Mouse (Mus musculus) lung, embryonic 16.5 days (tissue): ENCODE results near the gene Tfip11. TPM values are rescaled to one million over a fixed set of nuclear protein-coding genes. Genes with fewer than 3 reads are reported as not detected.

Source experiments
- ATAC-seq: fragments of 200-750 bp; cut with Nextera tagmentation; 2 replicates; pipeline ENCODE4 v1.8.0; 2017; ENCODE audit warnings: low read depth, mild to moderate bottlenecking, moderate library complexity
- H3K27ac ChIP-seq: fragments of 300-500 bp; sonication (generic); 2 replicates; pipeline ENCODE4 v1.5.1; 2014; ENCODE audit warnings: mild to moderate bottlenecking, control low read depth, low read length
- H3K27me3 ChIP-seq: fragments of 300-500 bp; sonication (generic); 2 replicates; pipeline ENCODE4 v1.6.1; 2014; ENCODE audit warnings: low read depth, low read length, mixed read lengths; ENCODE audit not compliant: control insufficient read depth, insufficient read depth
- H3K36me3 ChIP-seq: fragments of 300-500 bp; sonication (generic); 2 replicates; pipeline ENCODE4 v1.6.1; 2014; ENCODE audit warnings: low read length; ENCODE audit not compliant: control insufficient read depth, insufficient read depth
- H3K4me1 ChIP-seq: fragments of 300-500 bp; sonication (generic); replicated peaks from 2 replicates; pipeline ENCODE4 v1.6.1; 2014; ENCODE audit warnings: low read length, mixed read lengths; ENCODE audit not compliant: control insufficient read depth, insufficient read depth
- H3K4me2 ChIP-seq: fragments of 300-500 bp; sonication (generic); 2 replicates; pipeline ENCODE4 v1.6.1; 2014; ENCODE audit warnings: low read depth, low read length, control low read depth
- H3K4me3 ChIP-seq: fragments of 300-500 bp; sonication (generic); 2 replicates; pipeline ENCODE4 v1.5.1; 2014; ENCODE audit warnings: mild to moderate bottlenecking, low read length, control low read depth
- H3K9ac ChIP-seq: fragments of 300-500 bp; sonication (generic); 2 replicates; pipeline ENCODE4 v1.6.1; 2014; ENCODE audit warnings: low read length, control low read depth
- H3K9me3 ChIP-seq: fragments of 300-500 bp; sonication (generic); 2 replicates; pipeline ENCODE4 v1.6.1; 2016; ENCODE audit warnings: low read length; ENCODE audit not compliant: control insufficient read depth
- WGBS: fragments of 180-500 bp; shearing (Covaris S2); extraction: QIAGEN DNeasy Blood & Tissue Kit; methylation state at CpG from one replicate; pipeline ENCODE4 v1.1.7; 2014; 5-methylcytosine and 5-hydroxymethylcytosine counted together
- polyA plus RNA-seq: library from polyadenylated mRNA; unstranded; fragments of >200 nt; fragmentation: Nextera tagmentation; extraction: Ambion mirVana; gene quantifications from 2 replicates; pipeline ENCODE4 v1.2.1, GENCODE M21; 2015

Gene Tfip11
- polyA plus RNA-seq, 1 experiment from 2014 or later, result 31.1 TPM

DNA sequence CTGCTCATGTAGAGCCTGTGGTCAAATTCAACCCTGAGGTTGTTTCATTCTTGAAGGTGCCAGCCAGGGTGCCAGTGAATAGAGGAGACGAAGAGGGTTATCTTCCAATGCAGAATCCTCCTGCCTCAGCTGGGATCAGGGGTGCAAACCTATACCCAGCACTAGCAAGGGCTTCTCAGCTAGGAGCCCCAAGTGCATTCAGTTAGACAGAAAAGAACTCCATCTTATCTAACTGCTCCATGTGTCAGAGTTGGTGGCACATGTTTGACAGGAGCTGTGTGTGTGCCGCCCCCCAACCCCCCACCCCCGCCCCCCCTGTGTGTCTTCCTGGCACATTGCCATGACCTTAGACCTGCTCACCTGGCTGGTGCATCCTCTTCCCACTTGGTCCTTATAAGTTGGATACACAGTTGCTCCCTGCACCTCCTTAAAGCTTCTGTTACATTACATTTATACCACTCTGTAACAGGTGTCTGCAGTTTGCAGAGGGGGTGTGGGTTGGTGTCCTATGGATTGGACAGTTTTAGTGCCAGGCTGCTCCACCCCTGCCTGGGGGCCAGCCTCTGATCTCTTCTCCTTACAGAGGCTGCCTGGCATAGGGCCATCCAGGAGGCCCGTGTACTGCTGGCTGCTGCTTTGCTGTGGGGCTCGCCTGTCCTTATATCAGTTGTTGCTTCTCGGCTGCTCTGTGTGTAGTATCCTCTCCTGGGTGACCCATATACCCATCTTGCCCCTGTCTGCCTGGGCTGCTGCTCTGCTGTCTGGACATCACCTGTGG is 29.6 kb upstream of the Tfip11 start:
- Histone ChIP-seq H3K36me3 (no peaks in the 10 kb centered on the region), H3K27ac (peak overlapping the region; percentile 26), H3K9ac (no peak overlapping the region), H3K4me2 (no peak overlapping the region), H3K9me3 (no peaks in the 10 kb centered on the region), H3K27me3 (no peaks in the 10 kb centered on the region), H3K4me1 (peaks cover 21% of the 10 kb centered on the region), H3K4me3 (no peak overlapping the region)
- 47% methylated on average over 6 of the region's 6 CpGs for WGBS
- ATAC-seq, result no peak

DNA sequence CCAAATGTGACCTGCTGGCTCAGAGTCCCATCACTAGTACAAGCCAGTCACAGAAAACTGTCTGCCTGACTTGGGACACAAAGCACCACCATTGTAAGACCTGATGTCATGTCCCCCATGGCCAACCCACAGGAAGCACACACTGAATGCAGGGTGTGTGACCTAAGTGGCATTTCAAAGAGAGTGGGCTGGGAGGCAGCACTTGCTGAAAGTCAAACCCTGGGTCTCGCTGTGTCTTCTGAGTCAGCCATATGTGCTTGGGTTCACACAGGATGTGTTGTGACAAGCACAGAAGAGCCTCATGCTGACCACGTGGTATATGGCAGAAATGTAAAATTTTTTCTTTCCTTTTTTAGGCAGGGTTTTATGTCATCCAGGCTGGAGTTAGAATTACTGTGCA is 28.9 kb upstream of the Tfip11 start:
- WGBS, result 65% methylated on average over 2 of the region's 2 CpGs
- H3K36me3 ChIP-seq, result no peaks in the 10 kb centered on the region
- no peak overlapping the region for H3K4me3 ChIP-seq
- no peak for ATAC-seq
- peak overlapping the region; percentile 26 for H3K27ac ChIP-seq
- H3K9ac ChIP-seq, result no peak overlapping the region
- H3K27me3 ChIP-seq, result no peaks in the 10 kb centered on the region
- no peak overlapping the region for H3K4me2 ChIP-seq
- H3K4me1 ChIP-seq, result peaks cover 21% of the 10 kb centered on the region
- no peaks in the 10 kb centered on the region for H3K9me3 ChIP-seq

- peaks cover 21% of the 10 kb centered on the region for H3K4me1 ChIP-seq
- H3K4me3 ChIP-seq, result no peak overlapping the region
- peak; percentile 82 for ATAC-seq
- no peaks in the 10 kb centered on the region for H3K36me3 ChIP-seq
- H3K9me3 ChIP-seq, result no peaks in the 10 kb centered on the region
- no peak overlapping the region for H3K9ac ChIP-seq
- WGBS, result 72% methylated on average over 12 of the region's 12 CpGs
- no peaks in the 10 kb centered on the region for H3K27me3 ChIP-seq
- 0 out of 2 replicates have a peak overlapping the region, but pooled peaks have one; percentile 6 for H3K4me2 ChIP-seq
- peak overlapping the region; percentile 81 for H3K27ac ChIP-seq
Measured at GRCm38 (mm10) chr5:112298226-112298988, 27.8 kb upstream of the Tfip11 start.

DNA sequence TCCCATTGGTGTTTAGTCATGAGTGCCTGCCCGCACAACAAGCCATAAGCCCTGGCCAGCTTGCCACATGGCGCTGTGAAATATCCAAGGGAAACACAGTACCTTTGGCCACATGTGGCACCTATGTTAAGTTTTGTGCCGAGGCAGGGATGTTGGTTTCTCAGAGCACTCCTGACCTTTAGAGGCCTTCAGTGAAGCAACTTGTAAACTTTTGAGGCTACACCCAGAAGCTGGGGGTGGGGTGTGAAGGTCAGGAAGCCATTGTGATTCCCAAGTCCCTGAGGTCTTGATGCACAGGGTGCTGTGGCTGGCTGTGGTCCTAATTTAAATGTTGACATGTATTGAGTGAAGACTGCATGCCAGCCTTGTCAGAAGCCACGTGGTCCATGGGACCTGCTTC is 26.8 kb upstream of the Tfip11 start:
- Histone ChIP-seq H3K9me3 (no peaks in the 10 kb centered on the region), H3K4me1 (peaks cover 21% of the 10 kb centered on the region), H3K4me2 (no peak overlapping the region), H3K9ac (no peak overlapping the region), H3K36me3 (peaks cover 3% of the 10 kb centered on the region; the same call in 1 of the 2 replicates), H3K27ac (peak overlapping the region; percentile 81), H3K4me3 (no peak overlapping the region), H3K27me3 (no peaks in the 10 kb centered on the region)
- WGBS, result 71% methylated on average over 4 of the region's 4 CpGs
- no peak for ATAC-seq

DNA sequence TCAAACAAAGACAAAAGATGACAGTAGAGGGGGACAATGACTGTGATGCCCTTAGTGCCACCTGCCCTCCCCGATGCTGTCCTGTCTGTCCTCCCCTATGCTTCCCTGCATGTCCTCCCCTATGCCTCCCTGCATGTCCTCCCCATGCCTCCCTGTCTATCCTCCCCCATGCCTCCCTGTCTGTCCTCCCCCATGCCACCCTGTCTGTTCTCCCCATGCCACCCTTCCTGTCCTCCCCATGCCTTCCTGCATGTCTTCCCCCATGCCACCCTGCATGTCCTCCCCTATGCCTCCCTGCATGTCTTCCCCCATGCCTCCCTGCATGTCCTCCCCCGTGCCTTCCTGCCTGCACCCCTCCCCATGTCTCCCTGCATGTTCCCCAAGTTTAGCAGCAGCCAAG is 26.0 kb upstream of the Tfip11 start:
- 68% methylated on average over 2 of the region's 2 CpGs for WGBS
- Histone ChIP-seq H3K4me1 (peaks cover 16% of the 10 kb centered on the region), H3K27ac (no peak overlapping the region)

GRCm38 (mm10) chr5:112300721-112301308 is 25.3 kb upstream of the Tfip11 start:
- ATAC-seq, result no peak
- H3K27me3 ChIP-seq, result no peaks in the 10 kb centered on the region
- H3K4me1 ChIP-seq, result peaks cover 16% of the 10 kb centered on the region
- WGBS, result 77% methylated on average over 6 of the region's 6 CpGs
- H3K9me3 ChIP-seq, result no peaks in the 10 kb centered on the region
- H3K4me2 ChIP-seq, result no peak overlapping the region
- no peak overlapping the region for H3K4me3 ChIP-seq
- H3K9ac ChIP-seq, result no peak overlapping the region
- no peak overlapping the region for H3K27ac ChIP-seq
- H3K36me3 ChIP-seq, result peaks cover 3% of the 10 kb centered on the region; the same call in 1 of the 2 replicates

More for the DNA sequence above, 26.0 kb upstream of the Tfip11 start:
- Histone ChIP-seq H3K27me3 (no peaks in the 10 kb centered on the region), H3K4me3 (no peak overlapping the region), H3K4me2 (no peak overlapping the region), H3K9me3 (no peaks in the 10 kb centered on the region), H3K36me3 (peaks cover 3% of the 10 kb centered on the region; the same call in 1 of the 2 replicates), H3K9ac (no peak overlapping the region)
- ATAC-seq, result no peak

DNA sequence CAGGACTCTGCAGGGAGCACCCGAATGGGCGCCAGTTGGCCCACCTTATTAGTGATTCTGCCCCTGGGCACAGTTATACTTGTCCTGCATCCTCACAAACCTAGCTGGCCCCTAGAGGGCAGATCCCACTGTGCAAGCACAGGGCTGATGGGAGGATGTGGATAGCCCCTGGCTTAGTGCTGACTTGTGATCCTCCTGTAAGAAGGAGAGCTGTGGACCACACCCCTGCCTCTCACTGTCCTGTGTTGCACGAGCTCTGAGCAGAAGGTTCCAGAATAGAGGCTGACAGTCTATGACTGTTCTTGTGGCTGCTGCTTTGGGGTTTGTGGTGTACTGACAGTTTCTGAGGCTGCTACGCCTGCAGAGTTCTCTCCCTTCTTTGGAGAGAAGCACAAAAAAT is 24.5 kb upstream of the Tfip11 start:
- Histone ChIP-seq H3K4me2 (no peak overlapping the region), H3K36me3 (peaks cover 3% of the 10 kb centered on the region; the same call in 1 of the 2 replicates), H3K4me1 (peaks cover 13% of the 10 kb centered on the region), H3K9ac (no peak overlapping the region), H3K4me3 (no peak overlapping the region), H3K9me3 (no peaks in the 10 kb centered on the region), H3K27ac (no peak overlapping the region), H3K27me3 (no peaks in the 10 kb centered on the region)
- ATAC-seq, result no peak
- 74% methylated on average over 4 of the region's 4 CpGs for WGBS

DNA sequence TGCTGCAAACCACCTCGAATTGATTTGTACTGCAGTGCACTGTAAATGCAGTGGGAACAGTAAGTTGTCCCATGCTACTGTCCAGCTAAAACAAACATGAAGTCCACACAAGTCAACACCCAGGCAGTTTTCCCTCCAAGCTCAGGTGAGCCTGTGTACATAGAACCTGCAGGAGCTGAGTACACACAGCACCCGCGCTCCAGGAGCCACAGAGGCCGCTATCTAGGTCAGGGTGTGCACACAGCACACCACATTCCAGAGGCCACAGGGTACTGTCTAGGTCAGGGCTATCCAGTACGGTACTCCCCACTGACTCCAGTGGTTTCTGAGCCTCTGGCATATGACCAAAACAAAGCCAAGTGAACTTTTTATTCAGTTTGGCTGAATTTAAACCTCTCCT is 23.8 kb upstream of the Tfip11 start:
- ATAC-seq, result peak; percentile 46; the same call in 1 of the 2 replicates
- peak overlapping the region; percentile 1; the same call in 1 of the 2 replicates for H3K27ac ChIP-seq

DNA sequence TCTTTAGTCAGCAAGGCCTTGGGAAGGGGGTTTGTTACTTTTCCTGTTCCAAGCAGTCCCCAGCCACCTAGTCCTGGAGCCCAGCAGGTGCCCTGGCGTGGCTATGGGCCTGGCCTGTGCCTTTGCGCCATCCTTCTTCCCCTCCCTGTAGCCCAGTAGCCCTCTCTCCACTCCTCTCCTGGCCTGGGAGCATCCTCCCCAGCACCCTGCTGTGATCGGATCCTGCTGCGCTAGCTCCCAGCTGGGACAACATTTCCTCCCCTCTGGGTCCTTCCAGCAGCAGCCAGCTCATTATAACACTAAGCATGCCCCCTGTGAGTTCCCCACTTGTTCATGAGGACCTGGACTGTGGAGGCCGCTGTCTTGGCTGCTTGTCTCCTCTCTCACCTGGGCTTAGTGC is 20.3 kb upstream of the Tfip11 start:
- H3K36me3 ChIP-seq, result peaks cover 25% of the 10 kb centered on the region
- no peaks in the 10 kb centered on the region for H3K9me3 ChIP-seq
- ATAC-seq, result no peak

More for the DNA sequence above, 23.8 kb upstream of the Tfip11 start:
- Histone ChIP-seq H3K4me2 (no peak overlapping the region), H3K4me3 (no peak overlapping the region), H3K27me3 (no peaks in the 10 kb centered on the region), H3K4me1 (peaks cover 8% of the 10 kb centered on the region; the same call in 1 of the 2 replicates), H3K9me3 (no peaks in the 10 kb centered on the region), H3K9ac (no peak overlapping the region), H3K36me3 (peaks cover 6% of the 10 kb centered on the region)
- WGBS, result 52% methylated on average over 5 of the region's 5 CpGs

More for the DNA sequence above, 20.3 kb upstream of the Tfip11 start:
- H3K27me3 ChIP-seq, result no peaks in the 10 kb centered on the region
- H3K4me1 ChIP-seq, result no peaks in the 10 kb centered on the region
- no peak overlapping the region for H3K4me2 ChIP-seq
- H3K27ac ChIP-seq, result no peak overlapping the region
- no peak overlapping the region for H3K9ac ChIP-seq
- 80% methylated on average over 5 of the region's 5 CpGs for WGBS
- no peak overlapping the region for H3K4me3 ChIP-seq
